Mouse (Mus musculus) forebrain, embryonic 14.5 days (tissue): ENCODE measurements at regions not wholly inside any gene's neighbourhood (a gene's known extent, or its start where the extent isn't known, plus 50 kb on each side); places are given as distances from the start of the nearest gene placed in this dataset.

Experiments used
- ATAC-seq: fragments of 200-750 bp; cut with Nextera tagmentation; 2 replicates; pipeline ENCODE4 v1.8.0; 2017; ENCODE audit warnings: mild to moderate bottlenecking, moderate library complexity
- DNase-seq: peaks from one replicate; pipeline ENCODE4 v3.0.0-alpha.2; 2015; ENCODE audit warnings: low spot score
- H3K27ac ChIP-seq: fragments of 300-500 bp; sonication (generic); 2 replicates; pipeline ENCODE4 v1.5.1; 2014; ENCODE audit warnings: low read depth, mild to moderate bottlenecking, control low read depth, low read length, moderate library complexity
- H3K27me3 ChIP-seq: fragments of 300-500 bp; sonication (generic); replicated peaks from 2 replicates; pipeline ENCODE4 v1.6.1; 2014; ENCODE audit warnings: low read length, control low read depth, mixed read lengths; ENCODE audit not compliant: control insufficient read depth, insufficient read depth
- H3K36me3 ChIP-seq: fragments of 300-500 bp; sonication (generic); 2 replicates; pipeline ENCODE4 v1.6.1; 2014; ENCODE audit warnings: low read length, control low read depth; ENCODE audit not compliant: control insufficient read depth, insufficient read depth
- H3K4me1 ChIP-seq: fragments of 300-500 bp; sonication (generic); 2 replicates; pipeline ENCODE4 v1.6.1; 2014; ENCODE audit warnings: antibody characterized with exemption, low read length, control low read depth; ENCODE audit not compliant: control insufficient read depth, insufficient read depth
- H3K4me2 ChIP-seq: fragments of 300-500 bp; sonication (generic); 2 replicates; pipeline ENCODE4 v1.6.1; 2014; ENCODE audit warnings: mild to moderate bottlenecking, control low read depth, low read length
- H3K4me3 ChIP-seq: fragments of 300-500 bp; sonication (generic); 2 replicates; pipeline ENCODE4 v1.5.1; 2014; ENCODE audit warnings: low read depth, low read length, control low read depth
- H3K9ac ChIP-seq: fragments of 300-500 bp; sonication (generic); 2 replicates; pipeline ENCODE4 v1.6.1; 2014; ENCODE audit warnings: mild to moderate bottlenecking, low read length, control low read depth, moderate library complexity
- H3K9me3 ChIP-seq: fragments of 300-500 bp; sonication (generic); replicated peaks from 2 replicates; pipeline ENCODE4 v1.6.1; 2016; ENCODE audit warnings: low read length, control low read depth, mixed read lengths; ENCODE audit not compliant: control insufficient read depth
- WGBS: fragments of 180-500 bp; shearing (Covaris S2); extraction: QIAGEN DNeasy Blood & Tissue Kit; methylation state at CpG from one replicate; pipeline ENCODE4 v1.1.7; 2014; 5-methylcytosine and 5-hydroxymethylcytosine counted together

DNA sequence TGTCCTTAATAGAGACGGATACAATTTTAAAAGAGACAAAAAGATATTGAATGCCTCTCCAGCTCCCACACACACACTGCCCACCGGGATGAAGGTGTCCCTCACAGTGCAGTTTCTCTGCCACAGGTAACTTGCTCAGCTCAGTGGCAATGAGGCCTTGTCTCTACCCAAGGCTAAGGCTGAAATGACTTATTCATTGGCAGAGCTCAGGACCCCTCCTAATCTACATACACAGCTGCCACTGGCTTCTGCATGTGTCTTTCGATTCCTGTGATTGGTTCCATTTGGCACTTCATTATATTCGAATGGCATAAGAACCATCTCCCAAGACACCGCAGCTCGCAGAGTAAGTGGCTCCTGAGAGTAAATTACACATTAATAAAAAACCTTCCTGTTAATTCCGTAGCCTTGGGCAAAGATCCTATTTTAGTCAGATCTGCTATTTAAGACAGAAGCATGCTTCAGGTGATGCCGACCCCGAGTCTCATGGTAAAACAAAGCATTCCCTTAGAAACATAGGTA lies 122.2 kb downstream of the Rap2a start:
- no peaks in the 10 kb centered on the region for H3K27me3 ChIP-seq
- WGBS, result 90% methylated on average over 9 of the region's 9 CpGs
- ATAC-seq, result no peak
- H3K4me2 ChIP-seq, result no peak overlapping the region
- H3K36me3 ChIP-seq, result no peaks in the 10 kb centered on the region
- H3K4me3 ChIP-seq, result no peak overlapping the region
- no peaks in the 10 kb centered on the region for H3K4me1 ChIP-seq
- no peak overlapping the region for H3K9ac ChIP-seq
- no peak overlapping the region for H3K27ac ChIP-seq
- DNase-seq, result peak; percentile 10
- H3K9me3 ChIP-seq, result no peaks in the 10 kb centered on the region

DNA sequence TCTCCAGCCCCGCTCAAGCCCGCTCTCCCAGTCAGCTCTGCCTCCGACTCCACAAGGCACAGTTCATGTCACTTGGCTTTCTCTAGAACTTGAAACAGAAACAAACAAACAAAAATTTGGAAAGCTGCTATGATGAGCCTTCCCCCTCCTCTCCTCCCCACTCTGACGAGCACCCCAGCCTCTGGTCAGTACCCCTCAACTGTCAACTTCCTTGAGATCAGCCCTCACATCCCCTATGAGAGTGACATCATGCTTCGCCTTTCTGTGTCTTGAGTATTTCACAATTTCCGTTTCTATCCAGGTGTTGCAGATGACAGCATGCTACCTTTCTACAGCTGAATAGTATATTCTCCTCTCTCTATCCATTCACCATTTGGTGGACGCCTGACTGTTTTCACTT lies 123.3 kb downstream of the Rap2a start:
- no peak for ATAC-seq
- H3K36me3 ChIP-seq, result no peaks in the 10 kb centered on the region
- 91% methylated on average over 7 of the region's 7 CpGs for WGBS
- H3K9ac ChIP-seq, result no peak overlapping the region
- no peak overlapping the region for H3K4me2 ChIP-seq
- DNase-seq, result no peak
- H3K4me3 ChIP-seq, result no peak overlapping the region
- H3K4me1 ChIP-seq, result no peaks in the 10 kb centered on the region
- H3K27me3 ChIP-seq, result no peaks in the 10 kb centered on the region
- H3K27ac ChIP-seq, result no peak overlapping the region
- no peaks in the 10 kb centered on the region for H3K9me3 ChIP-seq

DNA sequence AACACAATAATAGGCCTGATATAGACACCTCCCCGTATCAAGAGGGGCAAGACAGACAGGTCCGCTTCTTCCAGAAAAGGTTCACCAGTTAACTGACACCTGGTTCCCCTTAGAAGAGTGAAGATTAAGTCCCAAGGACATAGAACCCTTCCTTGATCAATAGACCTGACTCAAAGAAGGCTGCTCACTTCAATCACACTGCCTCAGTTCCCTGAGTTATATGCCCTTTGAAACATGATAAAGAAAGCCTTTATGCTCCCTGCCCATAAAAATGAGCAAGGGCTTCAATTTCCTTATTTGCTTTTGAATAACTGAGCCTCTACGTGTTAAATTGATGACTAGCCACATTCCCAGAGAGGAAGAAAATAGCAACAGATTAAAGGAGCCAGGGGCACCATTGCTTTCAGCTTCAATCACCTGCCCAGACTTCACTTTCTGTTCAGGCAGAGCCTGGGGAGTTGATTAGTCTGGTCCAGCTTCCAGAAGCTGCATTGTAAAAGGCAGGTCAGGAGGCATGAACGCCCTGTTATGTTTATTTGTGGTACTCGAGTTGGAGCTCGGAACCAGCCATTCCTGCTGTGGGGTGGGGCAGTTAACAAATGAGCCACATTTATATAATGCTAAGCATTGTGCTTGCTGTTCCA lies 125.7 kb downstream of the Rap2a start:
- DNase-seq (no peak), ATAC-seq (no peak)
- H3K27me3 ChIP-seq, result no peaks in the 10 kb centered on the region
- no peak overlapping the region for H3K4me2 ChIP-seq
- H3K36me3 ChIP-seq, result no peaks in the 10 kb centered on the region
- 48% methylated on average over 6 of the region's 6 CpGs for WGBS
- H3K4me3 ChIP-seq, result no peak overlapping the region
- no peaks in the 10 kb centered on the region for H3K4me1 ChIP-seq
- no peak overlapping the region for H3K9ac ChIP-seq
- H3K27ac ChIP-seq, result no peak overlapping the region
- no peaks in the 10 kb centered on the region for H3K9me3 ChIP-seq

- no peak overlapping the region for H3K9ac ChIP-seq
- H3K27me3 ChIP-seq, result no peaks in the 10 kb centered on the region
- no peak overlapping the region for H3K4me2 ChIP-seq
- no peak for ATAC-seq
- H3K9me3 ChIP-seq, result no peaks in the 10 kb centered on the region
- no peak overlapping the region for H3K4me3 ChIP-seq
- no peak overlapping the region for H3K27ac ChIP-seq
- 79% methylated on average over 3 of the region's 3 CpGs for WGBS
- no peak for DNase-seq
- H3K4me1 ChIP-seq, result no peaks in the 10 kb centered on the region
- no peaks in the 10 kb centered on the region for H3K36me3 ChIP-seq
Observed at GRCm38 (mm10) chr14:120607801-120608200, 129.6 kb downstream of the Rap2a start.

DNA sequence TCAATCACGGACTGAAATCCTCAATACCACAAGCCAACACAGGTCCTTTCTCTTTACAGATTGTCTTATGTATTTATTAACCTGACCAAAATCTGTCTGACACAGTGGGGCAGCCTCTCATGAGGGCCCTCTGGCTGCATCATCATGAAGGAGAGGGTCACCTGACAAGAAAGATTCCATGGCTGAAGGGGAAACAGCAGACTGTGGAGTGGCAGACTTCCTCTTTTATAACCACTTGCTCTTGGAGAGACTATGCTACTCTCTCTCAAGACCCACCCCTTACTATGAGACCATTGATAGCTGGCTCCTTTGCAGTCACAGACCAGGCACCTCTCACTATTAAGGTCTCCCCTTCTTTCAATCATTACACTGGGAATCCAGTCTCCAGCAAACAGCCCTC lies 133.1 kb downstream of the Rap2a start:
- WGBS, result 100% methylated on average over 1 of the region's 1 CpGs
- no peak overlapping the region for H3K9ac ChIP-seq
- DNase-seq (no peak), ATAC-seq (no peak)
- H3K27me3 ChIP-seq, result no peaks in the 10 kb centered on the region
- H3K4me3 ChIP-seq, result no peak overlapping the region
- H3K27ac ChIP-seq, result no peak overlapping the region
- H3K4me2 ChIP-seq, result no peak overlapping the region
- H3K36me3 ChIP-seq, result no peaks in the 10 kb centered on the region
- no peaks in the 10 kb centered on the region for H3K4me1 ChIP-seq
- H3K9me3 ChIP-seq, result no peaks in the 10 kb centered on the region

DNA sequence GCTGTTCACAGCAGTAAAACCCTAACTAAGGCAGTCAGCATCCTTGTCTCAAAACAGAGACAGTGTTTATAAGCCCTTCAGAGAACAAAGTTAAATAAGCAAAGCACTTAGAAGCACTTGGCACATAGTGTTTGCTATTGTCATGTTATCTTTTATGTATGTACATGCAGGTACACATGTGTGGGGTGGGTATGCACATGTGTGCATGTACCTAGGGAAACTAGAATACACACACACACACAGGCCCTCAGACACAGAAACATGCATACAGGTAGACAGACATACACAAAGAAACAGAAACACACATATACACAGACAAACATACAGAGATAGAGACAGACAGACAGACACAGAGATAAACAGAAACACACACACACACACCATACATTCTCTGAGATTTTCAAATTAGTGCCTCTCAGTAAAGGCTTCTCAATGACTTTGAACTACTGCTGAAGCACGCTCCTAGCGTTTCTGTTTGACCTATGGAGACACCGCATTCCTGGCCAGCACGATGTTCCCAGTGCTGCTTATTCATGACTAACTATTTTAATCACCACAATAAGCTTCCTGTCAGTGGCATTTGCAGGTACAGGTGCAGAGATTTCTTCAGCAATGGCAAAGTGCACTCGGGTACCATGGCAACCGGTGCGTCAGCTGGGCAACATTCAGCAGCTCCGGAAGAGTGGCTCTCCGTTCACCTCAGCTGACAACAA lies 148.1 kb downstream of the Rap2a start:
- peak overlapping the region; percentile 66; the same call in 1 of the 2 replicates for H3K27ac ChIP-seq
- H3K4me1 ChIP-seq, result no peaks in the 10 kb centered on the region

DNA sequence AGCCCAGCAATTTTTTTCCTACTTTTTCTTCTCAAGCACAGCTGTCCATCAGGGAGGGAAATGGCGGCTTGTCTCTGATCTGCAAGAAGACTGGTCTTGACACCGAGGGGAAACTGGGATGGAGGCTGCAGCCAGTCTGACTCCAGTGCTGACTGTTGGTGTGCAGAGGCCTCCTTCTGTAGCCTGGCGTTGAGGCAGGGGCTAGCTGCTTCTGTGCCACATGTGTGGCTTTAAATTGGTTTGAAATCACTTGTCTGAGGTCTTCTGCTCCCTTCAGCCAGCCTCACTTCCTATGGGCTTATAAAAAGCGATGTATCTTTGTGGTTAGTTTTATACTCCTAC lies 148.7 kb downstream of the Rap2a start:
- Histone ChIP-seq H3K9me3 (no peaks in the 10 kb centered on the region), H3K27ac (peak overlapping the region; percentile 66), H3K4me1 (no peaks in the 10 kb centered on the region), H3K4me3 (no peak overlapping the region), H3K9ac (no peak overlapping the region), H3K4me2 (no peak overlapping the region), H3K27me3 (no peaks in the 10 kb centered on the region), H3K36me3 (no peaks in the 10 kb centered on the region)
- ATAC-seq (no peak), DNase-seq (no peak)
- WGBS, result 68% methylated on average over 4 of the region's 4 CpGs

More for the DNA sequence above, 148.1 kb downstream of the Rap2a start:
- no peak overlapping the region for H3K4me3 ChIP-seq
- H3K9me3 ChIP-seq, result no peaks in the 10 kb centered on the region
- 69% methylated on average over 9 of the region's 9 CpGs for WGBS
- no peak overlapping the region for H3K4me2 ChIP-seq
- peak; percentile 82; the same call in 1 of the 2 replicates for ATAC-seq
- H3K27me3 ChIP-seq, result no peaks in the 10 kb centered on the region
- H3K9ac ChIP-seq, result no peak overlapping the region
- peak; percentile 69 for DNase-seq
- no peaks in the 10 kb centered on the region for H3K36me3 ChIP-seq

- H3K27ac ChIP-seq, result no peak overlapping the region
- no peaks in the 10 kb centered on the region for H3K27me3 ChIP-seq
- H3K4me3 ChIP-seq, result no peak overlapping the region
- no peaks in the 10 kb centered on the region for H3K9me3 ChIP-seq
- 80% methylated on average over 5 of the region's 5 CpGs for WGBS
- ATAC-seq (no peak), DNase-seq (peak; percentile 8)
- no peaks in the 10 kb centered on the region for H3K36me3 ChIP-seq
- H3K4me1 ChIP-seq, result no peaks in the 10 kb centered on the region
- no peak overlapping the region for H3K4me2 ChIP-seq
- no peak overlapping the region for H3K9ac ChIP-seq
Observed at GRCm38 (mm10) chr14:120632771-120633170, 154.5 kb downstream of the Rap2a start.

DNA sequence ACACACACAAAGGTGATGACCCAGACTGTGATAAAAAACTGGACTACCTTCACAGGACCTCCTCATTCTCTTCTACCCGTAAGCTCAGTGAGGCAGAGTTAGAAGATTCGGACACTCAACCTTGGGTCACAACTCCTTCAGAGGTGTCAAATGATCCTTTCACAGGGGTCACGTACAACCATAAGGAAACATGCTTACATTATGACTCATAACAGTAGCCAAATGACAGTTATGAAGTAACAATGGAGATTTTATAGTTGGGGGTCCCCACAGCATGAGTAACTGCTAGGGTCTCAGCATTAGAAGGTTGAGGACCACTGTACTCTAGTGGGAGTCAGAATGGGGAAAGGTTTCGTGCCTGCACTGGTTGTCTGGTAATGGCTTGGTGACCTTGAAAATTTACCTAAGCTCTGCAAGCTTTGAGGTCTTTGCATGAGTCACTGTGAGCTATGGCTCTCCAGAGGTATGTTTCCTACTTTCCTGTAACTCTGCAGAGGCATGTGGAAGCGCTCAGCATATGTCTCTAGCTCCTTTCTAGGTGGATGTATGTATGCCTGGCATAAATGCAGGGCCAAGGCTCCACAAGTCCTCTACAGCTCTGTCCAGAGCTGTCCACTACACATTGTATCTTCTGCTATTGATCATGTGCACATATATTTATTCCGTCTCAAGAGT lies 158.6 kb downstream of the Rap2a start:
- no peaks in the 10 kb centered on the region for H3K36me3 ChIP-seq
- H3K9me3 ChIP-seq, result no peaks in the 10 kb centered on the region
- no peak overlapping the region for H3K27ac ChIP-seq
- no peak overlapping the region for H3K9ac ChIP-seq
- 90% methylated on average over 6 of the region's 6 CpGs for WGBS
- H3K4me1 ChIP-seq, result no peaks in the 10 kb centered on the region
- ATAC-seq (no peak), DNase-seq (no peak)
- no peaks in the 10 kb centered on the region for H3K27me3 ChIP-seq
- H3K4me3 ChIP-seq, result no peak overlapping the region
- no peak overlapping the region for H3K4me2 ChIP-seq
